Mouse (Mus musculus): ENCODE data around the gene Nfia.

Gene Nfia

DNA sequence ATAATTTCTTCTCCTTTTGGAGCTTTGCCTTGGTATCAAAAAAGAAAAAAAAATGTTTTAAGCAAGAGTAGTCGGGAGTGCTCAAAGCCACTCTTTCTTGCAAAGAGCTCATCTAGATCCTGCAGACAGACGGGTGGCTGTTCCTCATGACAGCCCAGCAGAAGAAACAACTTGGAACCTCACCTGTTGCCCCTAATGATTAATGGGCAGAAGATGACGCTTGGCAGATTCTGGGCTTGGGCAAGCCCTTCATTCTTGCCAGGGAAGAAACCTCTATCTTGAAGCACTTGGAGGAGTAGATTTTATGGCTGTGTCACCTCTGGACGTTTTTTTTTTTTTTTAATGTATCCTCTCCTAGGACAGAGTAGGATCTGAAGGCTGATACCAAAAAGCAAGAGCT is 285.2 kb downstream of the Nfia start:
- DNase-seq (ENCODE audit: low spot score in 2 of 2) = no peak

DNA sequence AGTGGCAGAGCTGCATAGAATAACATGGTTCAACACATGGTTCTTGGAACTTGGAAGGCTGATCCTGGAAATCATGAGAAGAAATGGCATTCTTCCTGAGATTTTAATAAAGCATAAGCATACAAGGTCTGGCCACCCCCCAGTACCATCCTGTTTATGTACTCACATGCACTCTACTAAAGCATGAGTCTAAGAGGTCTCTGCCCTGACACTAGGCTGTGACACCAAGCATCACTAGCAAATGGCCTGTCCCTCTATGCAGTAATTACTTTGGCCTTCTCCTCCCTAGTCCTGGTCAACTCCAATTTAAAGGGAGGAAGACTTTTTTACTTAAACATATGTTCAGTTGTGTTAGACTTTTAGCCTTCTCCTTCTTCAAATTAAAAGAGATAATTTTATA is 285.6 kb downstream of the Nfia start:
- DNase-seq (ENCODE audit: low spot score in 2 of 2) = no peak

DNA sequence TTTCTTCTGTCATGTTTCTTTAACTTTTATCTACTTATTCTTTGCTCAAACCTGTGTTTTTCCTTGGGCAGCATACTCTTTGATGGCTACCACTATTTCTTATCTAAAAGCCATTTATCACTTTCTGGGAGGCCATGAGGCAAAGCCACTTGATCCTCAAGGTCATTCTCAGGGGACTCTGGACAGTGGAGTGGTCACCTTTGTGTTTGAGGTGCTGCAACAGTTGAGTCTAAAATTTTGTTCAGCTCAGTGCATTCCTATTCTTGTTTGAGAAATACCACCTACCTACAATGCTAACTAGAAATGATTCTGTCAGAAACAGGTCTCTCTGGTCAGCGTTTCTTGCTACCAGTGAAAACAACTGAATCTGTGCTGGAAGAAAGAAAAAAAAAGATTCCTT is 288.1 kb downstream of the Nfia start:
- no peak for DNase-seq (ENCODE audit: low spot score in 2 of 2)

DNA sequence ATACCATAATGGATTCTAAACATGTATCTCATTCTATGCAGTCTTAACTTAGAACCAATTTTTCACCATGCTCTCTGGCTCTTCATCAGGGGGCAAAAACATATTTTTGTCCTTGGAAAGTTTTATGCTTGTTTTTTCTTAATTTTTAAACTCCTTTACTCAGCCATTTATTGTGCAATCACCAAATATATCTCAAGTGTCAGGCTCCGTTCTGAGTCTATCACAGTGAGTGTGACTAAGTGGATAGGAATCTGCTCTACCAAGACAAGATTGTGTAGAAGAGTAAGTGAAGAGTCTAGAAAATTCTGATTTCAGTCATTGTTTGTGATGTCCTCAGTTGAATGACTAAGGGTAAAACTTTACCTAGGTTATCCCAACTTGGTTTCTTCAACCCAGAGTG is 288.6 kb downstream of the Nfia start:
- no peak for DNase-seq (ENCODE audit: low spot score in 2 of 2)

DNA sequence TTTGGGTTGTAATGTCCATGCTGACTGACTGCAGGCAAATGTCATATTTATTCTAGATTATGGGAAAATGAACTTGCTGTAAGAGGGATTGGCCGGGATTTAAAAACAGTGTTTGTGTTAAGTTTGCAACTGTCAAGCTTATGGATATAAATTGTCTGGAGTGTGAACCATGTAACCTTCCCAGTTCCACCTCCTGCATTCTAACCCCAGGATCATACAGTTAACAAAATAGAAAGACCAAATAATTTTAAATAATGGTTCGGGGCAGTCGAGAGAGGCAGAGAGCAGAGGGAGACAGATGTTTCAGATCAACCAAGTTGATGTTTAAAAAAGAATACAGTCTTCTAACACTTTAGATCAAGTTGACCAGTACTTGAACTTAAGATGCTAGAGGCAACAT is 290.7 kb downstream of the Nfia start:
- no peak for DNase-seq (ENCODE audit: low spot score in 2 of 2)

DNA sequence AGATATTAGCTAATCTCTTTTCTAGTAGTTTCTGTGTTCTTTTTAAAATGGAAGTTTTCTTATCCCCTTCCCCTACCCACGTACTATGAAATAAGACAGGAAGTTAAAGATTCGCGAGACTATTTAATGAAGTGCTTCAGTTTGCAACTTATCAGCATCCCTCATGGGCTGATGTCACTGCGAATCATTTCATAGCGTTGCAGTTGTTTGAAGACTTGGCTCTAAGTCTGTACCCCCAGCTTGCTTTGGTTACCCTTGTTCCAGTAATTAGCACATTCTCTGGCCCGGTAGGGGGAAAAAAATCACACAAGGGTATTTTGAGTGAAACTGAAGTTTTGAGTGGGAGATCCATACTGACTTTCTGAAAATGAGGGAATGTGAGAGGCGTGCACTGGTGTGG is 303.6 kb downstream of the Nfia start:
- no peak for DNase-seq (ENCODE audit: low spot score in 2 of 2)

DNA sequence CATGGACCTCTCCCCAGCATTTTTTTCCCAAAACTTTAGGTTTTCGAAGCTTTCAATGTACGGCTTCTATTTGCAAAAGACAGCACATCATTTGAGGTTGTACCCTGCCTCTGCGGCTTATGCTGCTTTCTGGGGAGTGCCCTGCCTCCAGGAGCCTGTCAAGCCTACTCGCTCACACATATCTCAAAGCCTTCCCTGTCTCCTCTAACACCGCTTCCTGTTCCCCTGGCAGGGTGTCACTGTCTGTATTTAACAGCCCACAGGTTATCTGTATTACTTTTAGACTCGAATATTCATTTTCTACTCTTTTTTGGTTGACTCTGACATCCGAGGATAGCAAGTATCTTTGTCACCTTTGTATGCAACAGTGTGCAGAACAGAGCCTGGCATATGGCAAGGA is 304.1 kb downstream of the Nfia start:
- no peak for DNase-seq (ENCODE audit: low spot score in 2 of 2)

DNA sequence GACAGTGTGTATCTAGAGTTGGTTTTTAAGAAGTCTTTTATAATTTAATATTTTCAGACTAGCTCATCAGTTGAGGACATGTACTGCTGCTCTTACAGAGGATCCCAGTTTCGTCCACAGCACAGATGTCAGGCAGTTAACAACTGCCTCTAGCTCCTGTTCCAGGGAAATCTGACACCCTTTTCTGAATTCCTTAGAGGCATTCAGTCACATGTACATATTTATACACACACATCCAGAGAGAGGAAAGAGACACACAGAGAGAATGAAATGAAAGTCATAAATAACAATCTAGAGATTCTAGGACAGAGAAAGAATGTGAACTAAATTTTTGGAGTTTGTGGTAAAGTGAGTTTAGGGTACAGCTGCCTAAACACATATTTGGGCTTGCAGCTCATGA is 308.1 kb downstream of the Nfia start:
- DNase-seq (ENCODE audit: low spot score in 2 of 2) = no peak

DNA sequence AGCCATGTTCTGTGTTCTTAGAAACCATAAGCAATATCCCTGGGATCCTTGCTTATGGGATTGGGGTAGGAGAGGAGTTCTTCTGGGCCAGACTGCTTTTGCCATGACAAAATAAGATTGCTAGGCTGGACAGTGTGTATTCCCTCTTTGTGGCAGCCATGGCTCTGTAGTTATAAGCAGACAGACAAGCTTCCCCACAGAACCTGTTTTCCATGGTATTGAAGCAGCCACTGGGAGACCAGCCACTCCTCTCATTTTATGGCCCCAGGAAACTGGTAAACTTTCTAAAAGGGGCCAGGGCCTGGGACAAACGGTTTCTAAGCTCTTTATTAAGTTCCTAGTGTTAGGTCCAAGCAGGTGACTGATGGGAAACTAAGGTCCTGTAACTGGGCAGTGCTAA is 309.4 kb downstream of the Nfia start:
- DNase-seq (ENCODE audit: low spot score in 2 of 2) = no peak

DNA sequence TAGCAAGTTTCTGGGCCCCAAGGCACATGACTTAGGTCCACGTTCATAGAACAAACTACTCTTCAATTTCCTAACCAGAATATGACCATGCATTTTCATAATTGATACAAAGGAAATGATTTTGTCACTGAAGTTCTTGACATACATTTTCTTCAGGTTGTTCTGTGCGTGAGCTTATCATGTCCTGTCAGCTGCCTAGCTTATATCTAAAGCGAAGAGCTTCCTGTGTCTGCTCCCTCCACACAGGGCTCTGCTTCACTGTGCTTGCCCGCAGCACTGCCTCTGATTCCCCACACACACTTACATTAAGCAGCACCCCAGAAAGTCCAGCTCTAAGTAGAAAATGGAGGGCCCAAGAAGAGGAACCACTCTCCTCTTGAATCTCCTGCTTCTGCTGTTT is 310.0 kb downstream of the Nfia start:
- no peak for DNase-seq (ENCODE audit: low spot score in 2 of 2)

DNA sequence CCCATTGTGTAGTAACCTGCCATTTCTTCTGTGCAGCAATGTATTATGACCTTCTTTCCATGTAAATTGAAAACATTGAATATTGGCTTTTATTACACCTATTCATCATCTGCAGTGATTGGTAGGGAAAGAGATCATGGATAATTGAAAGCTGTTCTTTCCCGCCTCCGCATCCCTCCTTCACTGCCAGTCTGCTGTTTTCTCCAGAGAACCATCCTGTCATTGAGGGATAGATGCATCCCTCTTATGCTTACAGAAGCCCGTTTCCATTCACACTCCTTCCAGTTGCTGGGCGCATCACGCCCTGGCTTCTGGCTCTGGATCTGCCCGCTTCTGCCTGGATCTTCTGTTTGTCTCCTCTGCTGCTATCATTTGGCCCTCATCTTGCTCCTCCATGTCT is 312.5 kb downstream of the Nfia start:
- no peak for DNase-seq (ENCODE audit: low spot score in 2 of 2)

DNA sequence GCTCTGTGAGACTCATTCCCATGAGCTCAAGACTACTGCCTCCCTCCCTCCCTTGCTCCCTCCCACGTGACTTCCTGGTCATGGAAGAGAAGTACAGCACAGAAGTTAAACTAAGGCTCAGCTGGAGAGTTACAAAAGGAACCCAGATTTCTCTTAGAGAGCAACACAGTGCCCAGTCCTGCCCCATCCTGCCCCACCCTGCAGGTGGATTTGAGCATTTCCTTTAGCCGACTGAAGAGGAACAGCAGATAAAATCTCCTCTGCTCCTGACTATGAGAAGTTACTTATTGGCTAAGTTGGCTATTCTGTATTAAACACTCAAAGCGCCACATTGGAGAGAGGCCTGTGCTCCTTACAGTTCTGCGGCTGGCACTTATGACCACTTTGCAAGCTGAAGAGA is 314.4 kb downstream of the Nfia start:
- no peak for DNase-seq (ENCODE audit: low spot score in 2 of 2)

DNA sequence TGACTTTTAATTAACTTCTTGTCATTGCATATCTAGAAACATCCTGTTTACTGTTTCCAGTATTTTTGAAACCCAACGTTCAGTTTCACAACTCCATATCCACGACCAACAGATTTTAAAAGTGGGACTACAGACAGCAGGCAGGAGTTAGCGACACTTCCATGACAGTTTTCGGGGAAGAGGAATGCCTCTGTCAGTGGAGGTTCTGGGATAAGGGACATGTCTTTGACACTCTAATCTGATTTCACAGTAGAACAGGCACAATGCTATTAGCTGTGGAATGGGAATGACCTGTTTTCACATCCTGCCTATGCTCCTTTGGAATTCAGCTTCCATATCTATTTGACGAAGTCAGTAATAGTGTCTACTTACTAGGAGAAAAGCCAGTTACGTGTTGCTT is 317.5 kb downstream of the Nfia start:
- no peak for DNase-seq (ENCODE audit: low spot score in 2 of 2)

DNA sequence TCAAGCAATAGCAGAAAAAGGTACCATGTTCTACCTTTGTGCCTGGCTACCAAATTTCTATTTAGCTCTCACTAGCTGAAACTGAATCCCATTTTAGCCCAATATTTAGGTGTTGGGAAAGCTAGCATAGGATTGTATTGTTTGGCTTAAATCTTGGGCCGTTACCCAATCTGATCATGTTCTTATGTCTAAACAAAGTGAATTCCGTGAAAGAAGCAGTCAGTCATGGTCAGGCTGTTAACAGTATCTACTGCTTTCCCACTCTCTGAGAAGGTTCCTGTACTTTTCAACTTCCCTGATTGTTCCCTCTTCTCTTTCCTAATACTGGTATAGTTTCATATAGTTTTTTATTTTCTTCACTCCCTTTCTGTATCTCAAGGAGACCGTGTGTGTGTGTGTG is 318.1 kb downstream of the Nfia start:
- DNase-seq (ENCODE audit: low spot score in 2 of 2) = no peak

DNA sequence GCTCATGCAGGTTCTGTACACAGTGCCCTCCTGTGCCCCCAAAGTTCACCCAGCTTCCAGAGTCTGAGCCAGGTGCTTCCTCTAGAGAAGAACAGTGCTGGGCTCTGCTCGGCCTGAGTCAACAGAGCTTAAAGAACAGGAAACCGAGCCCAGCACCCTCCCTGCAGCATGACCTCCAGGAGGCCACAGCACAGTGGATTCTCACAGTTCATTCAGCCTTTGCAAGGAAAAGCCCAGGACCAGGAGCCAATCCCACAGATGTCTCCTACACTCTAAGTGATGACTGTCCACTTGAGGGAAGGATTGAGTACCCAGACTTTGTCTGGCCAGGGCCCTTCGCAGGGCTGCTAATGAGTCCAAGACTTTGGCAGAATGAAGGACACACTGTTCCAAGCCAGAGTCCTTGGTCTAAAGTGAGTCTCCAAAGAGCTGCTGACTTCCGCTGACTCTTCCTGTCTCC is 318.9 kb downstream of the Nfia start:
- DNase-seq (ENCODE audit: low spot score in 2 of 2) = no peak

DNA sequence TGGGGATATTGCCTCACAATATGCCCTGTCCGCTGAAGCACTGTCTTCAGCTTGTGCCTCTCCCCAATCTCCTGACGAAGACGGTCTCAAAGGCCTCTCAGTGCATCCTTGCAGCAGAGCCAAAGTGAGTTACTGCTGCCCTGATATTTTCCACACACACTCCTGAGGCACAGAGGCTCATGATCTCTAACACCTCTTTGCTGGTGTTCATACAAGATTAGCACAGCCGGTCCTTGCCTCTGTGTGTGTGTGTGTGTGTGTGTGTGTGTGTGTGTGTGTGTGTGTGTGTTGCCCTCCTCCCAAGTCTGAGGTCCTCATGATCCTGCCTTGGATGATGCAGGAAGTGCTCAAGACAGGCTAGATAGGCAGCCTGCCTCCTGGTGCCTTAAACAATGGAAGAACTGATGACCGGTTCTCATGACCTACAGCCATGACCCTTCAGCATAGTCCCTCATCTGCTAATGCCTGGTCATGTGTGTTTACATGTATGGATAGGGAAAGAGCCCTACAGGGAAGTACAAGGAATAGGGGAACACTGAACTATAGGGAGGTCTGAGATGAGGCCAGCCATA is 319.5 kb downstream of the Nfia start:
- no peak for DNase-seq (ENCODE audit: low spot score in 2 of 2)

DNA sequence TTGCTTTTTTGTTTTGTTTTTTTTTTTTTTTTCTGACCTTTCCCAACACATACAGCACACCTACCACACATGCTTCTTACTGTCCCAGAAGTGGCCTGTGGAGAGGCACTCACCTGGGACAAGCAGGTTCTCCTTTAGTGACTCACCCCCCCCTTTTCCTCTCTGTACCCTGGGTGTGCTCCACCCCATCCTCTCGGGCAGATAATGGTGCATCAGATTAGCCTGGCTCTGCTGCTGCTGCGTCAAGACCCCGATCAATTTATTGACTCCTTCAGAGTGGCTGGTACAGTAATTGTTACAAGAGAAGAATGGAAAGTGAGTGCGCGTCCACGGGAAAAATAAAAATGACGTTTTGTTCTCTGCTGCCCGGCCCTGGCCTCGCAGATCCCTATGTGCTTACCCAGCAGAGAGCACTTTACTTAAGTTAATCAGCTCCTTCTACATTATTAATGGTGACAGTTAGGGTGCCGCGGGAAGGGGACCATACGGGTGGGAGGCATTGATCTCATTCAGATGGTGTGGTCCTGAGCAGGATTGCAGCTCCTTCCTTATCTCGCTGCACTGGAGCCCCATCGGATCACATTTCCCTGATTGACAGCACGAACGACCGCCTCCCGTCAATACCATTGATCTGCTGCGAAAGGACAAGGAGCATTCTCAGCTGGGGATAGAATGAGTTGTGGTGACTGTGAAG is 321.7 kb downstream of the Nfia start:
- no peak for DNase-seq (ENCODE audit: low spot score in 2 of 2)

DNA sequence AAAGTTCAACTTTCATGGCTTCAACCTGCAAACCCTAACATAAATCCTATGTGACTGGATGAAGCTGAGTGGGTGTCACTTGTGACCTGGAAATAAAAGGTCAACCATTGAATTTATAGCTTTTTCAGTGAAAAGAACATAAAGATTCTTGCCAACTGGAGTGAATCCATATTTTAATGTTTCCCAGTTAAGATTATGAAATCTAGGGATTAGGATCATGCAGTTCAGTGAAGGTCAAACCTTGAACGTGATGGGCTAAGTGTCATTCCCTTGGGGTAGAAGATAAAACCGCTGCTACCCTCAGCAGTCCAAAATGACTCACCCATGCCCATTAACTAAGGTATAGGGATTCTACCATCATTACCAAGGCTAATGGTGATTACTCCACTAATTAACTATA is 322.5 kb downstream of the Nfia start:
- no peak for DNase-seq (ENCODE audit: low spot score in 2 of 2)

DNA sequence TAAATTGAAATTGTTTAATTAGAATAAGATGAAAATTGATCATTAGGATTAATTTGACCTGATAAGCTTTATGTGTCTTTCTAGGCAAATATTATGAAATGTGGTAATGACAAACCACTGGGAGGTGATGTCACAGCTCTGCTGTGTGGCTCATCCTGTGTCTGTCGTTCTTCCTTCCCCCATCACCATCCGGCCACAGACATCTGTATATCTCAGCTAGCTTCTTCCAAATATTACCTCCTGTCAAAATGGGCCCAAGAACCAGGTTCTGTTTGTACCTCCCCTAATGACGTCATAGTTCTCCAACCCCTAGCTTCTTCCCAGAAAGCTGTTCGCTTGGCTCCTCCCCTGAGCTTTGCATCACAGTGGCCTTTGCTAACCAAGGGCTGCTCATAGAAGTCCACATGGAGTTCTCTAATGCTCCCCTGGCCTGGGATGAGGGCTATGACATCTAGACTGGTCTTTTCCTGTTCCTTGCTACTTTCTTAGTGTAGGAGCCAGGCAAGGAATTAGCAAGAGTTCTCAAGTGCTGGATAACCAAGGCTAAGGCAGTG is 324.6 kb downstream of the Nfia start:
- no peak for DNase-seq (ENCODE audit: low spot score in 2 of 2)

DNA sequence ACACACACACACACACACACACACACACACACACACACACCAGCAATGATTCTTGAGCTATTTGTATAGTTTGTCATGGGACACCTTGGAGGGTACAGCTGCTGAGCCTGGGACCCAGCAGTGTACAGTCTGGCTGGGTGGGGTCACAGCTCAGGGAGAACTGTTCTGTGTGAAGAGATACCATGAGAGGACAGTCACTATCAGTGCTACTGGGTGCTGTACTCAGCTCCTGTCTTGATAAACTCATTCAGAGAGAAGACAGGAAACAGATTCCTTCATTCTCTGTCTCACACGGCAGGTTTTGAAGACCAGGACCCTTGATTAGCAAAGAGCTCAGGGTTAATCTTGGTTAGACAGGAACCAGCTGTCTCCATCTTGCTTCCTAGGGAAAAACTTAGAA is 326.1 kb downstream of the Nfia start:
- no peak for DNase-seq (ENCODE audit: low spot score in 2 of 2)

DNA sequence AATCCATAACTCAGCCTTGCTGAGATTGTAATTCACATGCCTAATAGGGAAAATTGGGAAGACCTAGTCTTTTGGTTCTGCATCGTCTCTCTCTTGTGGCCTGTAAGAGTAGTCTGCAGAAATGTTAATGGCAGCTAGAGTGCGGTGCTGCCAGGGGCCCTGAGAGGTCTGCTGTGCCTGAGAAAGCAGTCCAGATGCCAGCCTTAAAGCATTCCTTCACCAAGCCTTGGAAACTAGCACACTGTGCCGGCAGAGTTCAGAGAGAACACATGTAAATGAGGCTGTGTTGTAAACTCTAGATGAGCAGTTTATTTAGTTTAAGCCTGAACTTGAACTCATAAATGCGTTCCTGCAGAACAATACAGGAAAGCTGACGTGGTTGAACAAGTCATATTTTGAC is 326.9 kb downstream of the Nfia start:
- no peak for DNase-seq (ENCODE audit: low spot score in 2 of 2)

DNA sequence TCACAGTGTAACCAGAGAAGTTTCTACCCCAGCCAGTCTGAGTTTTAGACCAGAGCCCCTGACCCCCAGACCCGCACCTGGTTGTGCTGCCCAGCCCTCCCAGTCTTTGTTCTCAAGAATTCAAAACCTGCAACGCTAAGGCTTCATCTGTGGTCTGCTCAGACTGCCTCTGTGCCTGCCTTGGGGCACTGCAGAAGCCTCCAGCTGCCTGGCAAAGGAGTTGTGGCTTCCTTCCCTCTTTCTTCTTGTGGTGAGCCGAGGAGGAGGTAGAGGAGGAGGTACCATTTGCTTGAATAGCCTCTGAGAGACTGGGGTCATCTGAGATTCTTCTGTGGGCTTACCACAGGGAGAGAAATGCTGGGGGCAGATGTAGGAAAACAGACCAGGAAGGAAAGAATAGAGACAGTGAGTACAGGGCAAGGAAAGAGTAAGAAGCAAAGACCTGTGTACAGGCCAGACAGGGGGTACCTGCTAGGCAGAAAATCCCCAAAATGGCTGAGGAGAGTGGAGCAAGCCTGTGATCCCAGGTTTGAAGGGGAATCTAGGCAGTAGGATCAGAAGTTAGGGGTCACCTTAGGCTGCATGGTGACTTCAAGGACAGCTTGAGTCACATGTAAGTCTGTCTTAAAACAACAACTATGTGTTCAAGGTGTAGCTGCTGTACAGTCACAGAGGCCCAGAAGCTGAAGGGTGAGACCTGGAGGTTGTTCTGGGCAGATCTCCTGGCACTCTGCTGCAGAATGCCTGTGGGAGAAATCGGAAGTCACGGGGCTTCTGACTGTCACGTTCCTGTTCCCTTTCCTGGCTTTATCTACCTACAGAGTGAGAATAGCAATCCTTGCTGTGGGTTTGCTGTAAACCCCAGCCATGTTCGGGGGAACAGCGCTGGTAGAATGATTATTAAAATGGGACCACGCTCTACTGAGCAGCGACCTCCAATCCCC is 328.9 kb downstream of the Nfia start:
- no peak for DNase-seq (ENCODE audit: low spot score in 2 of 2)
